Comparison of ENCODE assay signal across 8 mouse cellular contexts in genomic region chr19:59457011-59457945, GRCm38 (mm10).
DNase-seq lines count a peak whose midpoint lies in the region.

No protein-coding gene starts in this region.

- peak; percentile 10 to 27 for DNase-seq in cerebellum, postnatal 14 days
- DNase-seq in cerebellum, postnatal 4 days (ENCODE audit: low spot score in 2 of 2): no peak
- DNase-seq in testis, postnatal 14 days (ENCODE audit: low spot score): peak; percentile 42
- DNase-seq in testis, postnatal 10 days (ENCODE audit: low spot score): no peak
- DNase-seq in kidney, postnatal 10 days: peak; percentile 59
- DNase-seq in neural tube, embryonic 10.5 days (ENCODE audit: extremely low spot score, low spot score): peak; percentile 53
- no peak for DNase-seq in cerebellum, postnatal 36 days
- DNase-seq in cerebellum, adult 18-20 months: no peak

Comparison
In these comparisons a context has a peak if more than half of its experiments do, and no peak if none do; other contexts are left out.
1. DNase-seq: peak in cerebellum, postnatal 14 days (2 of 2), testis, postnatal 14 days (single experiment), kidney, postnatal 10 days (single experiment) and neural tube, embryonic 10.5 days (single experiment); none in cerebellum, postnatal 4 days (0 of 2), testis, postnatal 10 days (single experiment), cerebellum, postnatal 36 days (0 of 2) and cerebellum, adult 18-20 months (0 of 2).